Mouse (Mus musculus) B cell, adult 67 days (primary cell): Measurements from ENCODE around the gene Dusp14. TPM values are rescaled to one million over a fixed set of nuclear protein-coding genes. Genes with fewer than 3 reads are reported as not detected.

Experiments used
- total RNA-seq, 2 experiments: library from RNA; stranded (reverse); gene quantifications; 4 replicates each; pipeline ENCODE4 v1.2.4; 2023

The Dusp14 gene
- under 1 TPM in 1 of 2 experiments, not detected in 1; 0.53 TPM for total RNA-seq

GRCm38 (mm10) chr11:84069034-84069370 is at the start of gene Dusp14:
Gene Dusp14 (minus strand): TSS chr11:84069261.

Other genes with a start within 250 kb of the Dusp14 start
- under 1 TPM; 0.58 to 0.59 TPM for gene Hnf1b, start 219.2 kb downstream of the Dusp14 start, total RNA-seq
- 10 to 100 TPM; 36.6 to 41.0 TPM for gene Ddx52, start 127.2 kb downstream of the Dusp14 start, total RNA-seq
- 10 to 100 TPM; 82.0 to 87.6 TPM for gene Synrg, start 104.8 kb downstream of the Dusp14 start, total RNA-seq
- gene Tada2a, start 60.3 kb upstream of the Dusp14 start, total RNA-seq, result 1 to 10 TPM; 6.2 to 8.5 TPM
- gene Acaca, start 60.4 kb upstream of the Dusp14 start, total RNA-seq, result 10 to 100 TPM; 32.2 to 50.3 TPM
- not detected for gene Gm11437, start 98.2 kb upstream of the Dusp14 start, total RNA-seq